Mouse (Mus musculus) heart, embryonic 15.5 days (tissue): ENCODE measurements around the gene Abca2. TPM values are rescaled to one million over a fixed set of nuclear protein-coding genes. Genes with fewer than 3 reads are reported as not detected.

Experiments
- ATAC-seq: fragments of 200-750 bp; cut with Nextera tagmentation; replicated peaks from 2 replicates; pipeline ENCODE4 v1.8.0; 2017; ENCODE audit warnings: low read depth, moderate TSS enrichment; ENCODE audit not compliant: insufficient number of reproducible peaks, insufficient read depth, low FRiP score
- H3K27ac ChIP-seq: fragments of 300-500 bp; sonication (generic); 2 replicates; pipeline ENCODE4 v1.5.1; 2015; ENCODE audit warnings: mild to moderate bottlenecking, inconsistent platforms
- H3K27me3 ChIP-seq: fragments of 300-500 bp; sonication (generic); 2 replicates; pipeline ENCODE4 v1.6.1; 2015; ENCODE audit warnings: inconsistent platforms
- H3K36me3 ChIP-seq: fragments of 300-500 bp; sonication (generic); 2 replicates; pipeline ENCODE4 v1.6.1; 2015; ENCODE audit warnings: mild to moderate bottlenecking, inconsistent platforms
- H3K4me1 ChIP-seq: fragments of 300-500 bp; sonication (generic); replicated peaks from 2 replicates; pipeline ENCODE4 v1.6.1; 2015; ENCODE audit warnings: inconsistent platforms
- H3K4me2 ChIP-seq: fragments of 300-500 bp; sonication (generic); 2 replicates; pipeline ENCODE4 v1.6.1; 2015; ENCODE audit warnings: inconsistent platforms, mild to moderate bottlenecking, moderate library complexity
- H3K4me3 ChIP-seq: fragments of 300-500 bp; sonication (generic); 2 replicates; pipeline ENCODE4 v1.5.1; 2015; ENCODE audit warnings: mild to moderate bottlenecking, inconsistent platforms
- H3K9ac ChIP-seq: fragments of 300-500 bp; sonication (generic); 2 replicates; pipeline ENCODE4 v1.6.1; 2015; ENCODE audit warnings: mild to moderate bottlenecking, inconsistent platforms
- H3K9me3 ChIP-seq: fragments of 300-500 bp; sonication (generic); replicated peaks from 2 replicates; pipeline ENCODE4 v1.6.1; 2016; ENCODE audit warnings: inconsistent platforms
- WGBS: fragments of 180-500 bp; shearing (Covaris S2); methylation state at CpG from one replicate; pipeline ENCODE4 v1.1.7; 2015; ENCODE audit warnings: mixed read lengths; 5-methylcytosine and 5-hydroxymethylcytosine counted together
- microRNA-seq: library from miRNA; unstranded; fragments of <30 nt; microRNA quantifications from one replicate; pipeline ENCODE4, GENCODE M21; 2016
- polyA plus RNA-seq: library from polyadenylated mRNA; unstranded; fragments of >200 nt; fragmentation: Nextera tagmentation; extraction: Ambion mirVana; gene quantifications from 2 replicates; pipeline ENCODE4 v1.2.1, GENCODE M21; 2015

The Abca2 gene
- polyA plus RNA-seq, 1 experiment from 2014 or later = 3.5 TPM

- no peak overlapping the region for H3K4me2 ChIP-seq
- WGBS = 16% methylated on average over 7 of the region's 7 CpGs
- no peak overlapping the region for H3K4me3 ChIP-seq
- H3K36me3 ChIP-seq = no peaks in the 10 kb centered on the region
- no peaks in the 10 kb centered on the region for H3K9me3 ChIP-seq
- no peaks in the 10 kb centered on the region for H3K4me1 ChIP-seq
- peaks cover 4% of the 10 kb centered on the region; the same call in 1 of the 2 replicates for H3K27me3 ChIP-seq
- H3K27ac ChIP-seq = no peak overlapping the region
- ATAC-seq = no peak
- H3K9ac ChIP-seq = no peak overlapping the region
Measured at GRCm38 (mm10) chr2:25482969-25483368, 54.5 kb downstream of the Abca2 start.

GRCm38 (mm10) chr2:25484901-25485647, 56.6 kb downstream of the Abca2 start:
- no peak for ATAC-seq
- no peak overlapping the region for H3K4me2 ChIP-seq
- H3K9me3 ChIP-seq = no peaks in the 10 kb centered on the region
- H3K9ac ChIP-seq = no peak overlapping the region
- WGBS = 58% methylated on average over 11 of the region's 11 CpGs
- no peak overlapping the region for H3K4me3 ChIP-seq
- H3K27ac ChIP-seq = no peak overlapping the region
- no peaks in the 10 kb centered on the region for H3K4me1 ChIP-seq
- H3K27me3 ChIP-seq = peaks cover 4% of the 10 kb centered on the region; the same call in 1 of the 2 replicates
- no peaks in the 10 kb centered on the region for H3K36me3 ChIP-seq

DNA sequence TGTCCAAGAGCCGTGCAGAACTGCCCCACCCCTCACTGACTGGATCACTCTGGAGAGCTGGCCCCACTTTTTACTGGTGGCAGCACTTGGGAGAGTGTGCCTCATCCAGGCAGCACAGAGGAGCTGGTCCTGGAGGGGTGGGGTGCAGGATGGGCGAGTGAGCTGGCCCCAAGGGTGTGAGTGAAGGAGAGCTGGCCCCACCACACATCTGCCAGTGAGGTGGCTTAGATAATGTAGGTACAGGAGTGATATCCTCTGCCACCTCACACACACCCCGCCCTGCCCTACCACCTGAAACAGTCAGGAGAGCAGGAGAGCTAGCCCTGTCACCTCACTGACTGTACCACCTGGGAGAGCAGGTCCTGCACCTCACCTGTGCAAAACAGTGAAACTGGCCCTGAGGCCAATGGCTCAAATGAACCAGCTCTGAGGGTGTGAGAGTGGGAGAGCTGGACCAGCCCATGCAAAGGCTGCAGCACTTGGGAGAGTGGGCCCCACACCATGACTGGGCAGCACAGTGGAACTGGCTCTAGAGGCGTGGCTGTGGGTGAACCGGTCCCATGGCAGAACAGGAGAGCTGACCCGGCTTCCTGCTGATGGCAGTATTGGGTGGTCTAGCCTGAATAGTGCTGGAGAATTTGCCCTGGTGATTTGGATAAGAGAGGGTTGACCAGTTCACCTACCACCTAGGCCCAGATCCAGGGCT, 59.6 kb downstream of the Abca2 start:
- H3K4me1 ChIP-seq = no peaks in the 10 kb centered on the region
- no peak overlapping the region for H3K4me2 ChIP-seq
- ATAC-seq = no peak
- no peak overlapping the region for H3K27ac ChIP-seq
- no peak overlapping the region for H3K4me3 ChIP-seq
- no peaks in the 10 kb centered on the region for H3K9me3 ChIP-seq
- WGBS = 78% methylated on average over 6 of the region's 6 CpGs
- no peaks in the 10 kb centered on the region for H3K36me3 ChIP-seq
- no peaks in the 10 kb centered on the region for H3K27me3 ChIP-seq
- H3K9ac ChIP-seq = no peak overlapping the region

DNA sequence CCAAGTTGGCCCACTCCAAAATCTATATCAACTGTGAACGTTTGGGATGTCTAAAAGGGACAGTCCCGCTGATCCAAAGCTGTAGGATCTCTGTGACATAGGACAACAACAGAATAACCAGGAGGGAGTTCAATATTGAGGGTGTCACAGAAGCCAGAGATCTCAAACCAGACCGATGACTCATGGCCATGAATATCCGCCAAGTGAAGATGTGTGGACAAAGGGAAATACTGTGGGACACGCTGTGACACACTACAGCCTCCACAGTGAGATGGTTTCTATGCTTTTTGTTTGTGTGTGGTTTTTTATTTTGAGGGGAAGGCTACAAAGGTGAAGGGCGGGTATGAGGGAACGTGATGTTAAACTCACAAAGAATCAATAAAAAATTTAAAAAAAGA, 60.2 kb downstream of the Abca2 start:
- no peak overlapping the region for H3K4me2 ChIP-seq
- WGBS = 72% methylated on average over 7 of the region's 7 CpGs
- no peak overlapping the region for H3K4me3 ChIP-seq
- H3K27ac ChIP-seq = no peak overlapping the region
- no peaks in the 10 kb centered on the region for H3K36me3 ChIP-seq
- H3K9ac ChIP-seq = no peak overlapping the region
- no peak for ATAC-seq
- no peaks in the 10 kb centered on the region for H3K27me3 ChIP-seq
- H3K4me1 ChIP-seq = no peaks in the 10 kb centered on the region
- no peaks in the 10 kb centered on the region for H3K9me3 ChIP-seq

GRCm38 (mm10) chr2:25492988-25493387, 64.5 kb downstream of the Abca2 start:
- WGBS = 74% methylated on average over 5 of the region's 5 CpGs
- no peak for ATAC-seq

GRCm38 (mm10) chr2:25493476-25493961, 65.0 kb downstream of the Abca2 start, which contains the start of gene Lcn12:
Gene Lcn12, minus strand, starts transcription at chr2:25493911.
- WGBS = 81% methylated on average over 5 of the region's 5 CpGs
- Histone ChIP-seq H3K4me2 (no peak within 1 kb of the TSS), H3K27me3 (no peaks in the 10 kb centered on the region), H3K9me3 (no peaks in the 10 kb centered on the region), H3K4me3 (no peak within 1 kb of the TSS), H3K27ac (no peak within 1 kb of the TSS), H3K9ac (no peak within 1 kb of the TSS), H3K4me1 (peaks cover 3% of the 10 kb centered on the region; the same call in 1 of the 2 replicates), H3K36me3 (no peaks in the 10 kb centered on the region)
- ATAC-seq = no peak

More at GRCm38 (mm10) chr2:25492988-25493387, 64.5 kb downstream of the Abca2 start:
- Histone ChIP-seq H3K4me1 (peaks cover 3% of the 10 kb centered on the region; the same call in 1 of the 2 replicates), H3K9me3 (no peaks in the 10 kb centered on the region), H3K36me3 (no peaks in the 10 kb centered on the region), H3K27me3 (no peaks in the 10 kb centered on the region), H3K4me2 (no peak overlapping the region), H3K27ac (no peak overlapping the region), H3K9ac (no peak overlapping the region), H3K4me3 (no peak overlapping the region)

DNA sequence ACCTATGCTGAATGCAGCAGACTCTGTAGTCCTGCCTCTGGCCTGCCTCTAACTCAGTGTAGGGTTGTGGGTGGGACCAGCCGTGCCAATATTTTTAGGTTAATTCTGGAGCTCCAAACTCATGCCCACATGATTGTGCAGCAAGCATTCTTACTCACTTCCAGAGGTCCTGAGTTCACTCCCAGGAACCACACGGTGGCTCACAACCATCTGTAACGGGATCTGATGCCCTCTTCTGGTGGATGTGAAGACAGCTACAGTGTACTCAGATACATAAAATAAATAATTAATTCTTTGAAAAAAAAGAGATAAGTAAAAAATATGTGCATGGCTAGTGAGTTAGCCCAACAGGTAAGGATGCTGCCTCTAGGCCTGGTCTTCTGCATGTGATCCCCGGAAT, 68.0 kb downstream of the Abca2 start:
- 51% methylated on average over 4 of the region's 4 CpGs for WGBS
- Histone ChIP-seq H3K4me1 (peaks cover 11% of the 10 kb centered on the region), H3K36me3 (no peaks in the 10 kb centered on the region), H3K4me3 (no peak overlapping the region), H3K27ac (no peak overlapping the region), H3K9me3 (no peaks in the 10 kb centered on the region), H3K27me3 (no peaks in the 10 kb centered on the region), H3K4me2 (no peak overlapping the region), H3K9ac (no peak overlapping the region)
- ATAC-seq = no peak

Small RNA genes lying within 50 kb of the gene (microRNA-seq; reads per million reads assigned to microRNA genes)
- gene Mir3087 = not detected

Other genes starting within 250 kb of the Abca2 start
- gene Nrarp, start 247.9 kb upstream of the Abca2 start, polyA plus RNA-seq = 17.3 and 19.0 TPM in 2 replicates
- 5.8 and 10.3 TPM in 2 replicates for gene Tor4a, start 231.8 kb upstream of the Abca2 start, polyA plus RNA-seq
- gene Nelfb, start 217.2 kb upstream of the Abca2 start, polyA plus RNA-seq = 62.7 and 79.5 TPM in 2 replicates
- gene Stpg3, start 214.1 kb upstream of the Abca2 start, polyA plus RNA-seq = not detected in 2 replicates
- gene Fam166a, start 210.0 kb upstream of the Abca2 start, polyA plus RNA-seq = 0.57 and 0.65 TPM in 2 replicates
- 358 and 463 TPM in 2 replicates for gene Tubb4b, start 204.0 kb upstream of the Abca2 start, polyA plus RNA-seq
- not detected in 2 replicates for gene Slc34a3, start 194.3 kb upstream of the Abca2 start, polyA plus RNA-seq
- not detected in 2 replicates for gene Rnf224, start 191.9 kb upstream of the Abca2 start, polyA plus RNA-seq
- 4.3 and 6.0 TPM in 2 replicates for gene Rnf208, start 186.4 kb upstream of the Abca2 start, polyA plus RNA-seq
- gene Cysrt1, start 186.3 kb upstream of the Abca2 start, polyA plus RNA-seq = 0.30 TPM in 2 replicates
- gene AL732309.1, start 181.8 kb upstream of the Abca2 start, polyA plus RNA-seq = 2.3 and 3.3 TPM in 2 replicates
- gene Tmem203, start 173.3 kb upstream of the Abca2 start, polyA plus RNA-seq = 17.6 and 18.2 TPM in 2 replicates
- 3.6 and 5.2 TPM in 2 replicates for gene Tprn, start 166.1 kb upstream of the Abca2 start, polyA plus RNA-seq
- 137 and 152 TPM in 2 replicates for gene Ssna1, start 156.3 kb upstream of the Abca2 start, polyA plus RNA-seq
- 67.5 and 92.0 TPM in 2 replicates for gene Anapc2, start 156.2 kb upstream of the Abca2 start, polyA plus RNA-seq
- gene Tmem210, start 140.6 kb upstream of the Abca2 start, polyA plus RNA-seq = not detected in 2 replicates
- gene Lrrc26, start 138.8 kb upstream of the Abca2 start, polyA plus RNA-seq = 0.28 and 0.89 TPM in 2 replicates
- gene Grin1, start 109.5 kb upstream of the Abca2 start, polyA plus RNA-seq = 0.25 and 0.28 TPM in 2 replicates
- gene Man1b1, start 96.4 kb upstream of the Abca2 start, polyA plus RNA-seq = 30.2 and 31.1 TPM in 2 replicates
- 9.5 and 12.5 TPM in 2 replicates for gene Dpp7, start 72.3 kb upstream of the Abca2 start, polyA plus RNA-seq
- gene Uap1l1, start 63.0 kb upstream of the Abca2 start, polyA plus RNA-seq = 13.9 and 16.0 TPM in 2 replicates
- 15.4 and 25.5 TPM in 2 replicates for gene Sapcd2, start 56.4 kb upstream of the Abca2 start, polyA plus RNA-seq
- gene Entpd2, start 32.8 kb upstream of the Abca2 start, polyA plus RNA-seq = 1.8 and 4.6 TPM in 2 replicates
- 28.8 and 41.6 TPM in 2 replicates for gene Npdc1, start 29.4 kb upstream of the Abca2 start, polyA plus RNA-seq
- gene Fut7, start 5.4 kb upstream of the Abca2 start, polyA plus RNA-seq = 0.08 and 0.15 TPM in 2 replicates
- 6.1 and 9.6 TPM in 2 replicates for gene Clic3, start 28.1 kb downstream of the Abca2 start, polyA plus RNA-seq
- 31.1 and 38.0 TPM in 2 replicates for gene Paxx, start 32.4 kb downstream of the Abca2 start, polyA plus RNA-seq
- gene Ptgds, start 41.3 kb downstream of the Abca2 start, polyA plus RNA-seq = 107 and 134 TPM in 2 replicates
- not detected in 2 replicates for gene Lcn12, start 65.2 kb downstream of the Abca2 start, polyA plus RNA-seq
- gene Fbxw5, start 72.0 kb downstream of the Abca2 start, polyA plus RNA-seq = 72.6 and 94.1 TPM in 2 replicates
- 3.5 and 5.0 TPM in 2 replicates for gene C8g, start 73.0 kb downstream of the Abca2 start, polyA plus RNA-seq
- 18.4 and 25.2 TPM in 2 replicates for gene Traf2, start 118.2 kb downstream of the Abca2 start, polyA plus RNA-seq
- gene Edf1, start 129.1 kb downstream of the Abca2 start, polyA plus RNA-seq = 276 and 289 TPM in 2 replicates
- gene Mamdc4, start 146.1 kb downstream of the Abca2 start, polyA plus RNA-seq = 3.4 and 9.8 TPM in 2 replicates
- gene Phpt1, start 146.5 kb downstream of the Abca2 start, polyA plus RNA-seq = 171 and 175 TPM in 2 replicates
- 0.22 and 0.30 TPM in 2 replicates for gene Ajm1, start 153.1 kb downstream of the Abca2 start, polyA plus RNA-seq
- 41.0 and 50.2 TPM in 2 replicates for gene Rabl6, start 179.8 kb downstream of the Abca2 start, polyA plus RNA-seq
- gene Ccdc183, start 189.0 kb downstream of the Abca2 start, polyA plus RNA-seq = 0.09 and 0.13 TPM in 2 replicates
- gene Tmem141, start 193.3 kb downstream of the Abca2 start, polyA plus RNA-seq = 19.0 and 21.9 TPM in 2 replicates
- 3.3 and 4.8 TPM in 2 replicates for gene Fcna, start 199.3 kb downstream of the Abca2 start, polyA plus RNA-seq
- gene Lcn8, start 224.4 kb downstream of the Abca2 start, polyA plus RNA-seq = not detected in 2 replicates
- not detected in 2 replicates for gene Lcn5, start 229.2 kb downstream of the Abca2 start, polyA plus RNA-seq
- gene Lcn6, start 248.1 kb downstream of the Abca2 start, polyA plus RNA-seq = not detected in 2 replicates